In genomic region chr7:93332203-93332602, GRCm38 (mm10) we compare ENCODE assay signal across 26 mouse cellular contexts.
"Had no signal": no experiment of that assay in that cellular context is flagged by ENCODE, and none has a peak within 500 bp of the region (broad histone marks: within the 10 kb centered on the region; RNA-seq: fewer than 3 reads in every experiment).

No protein-coding gene starts in this region.

- H3K4me2 ChIP-seq: heart, embryonic 11.5 days; heart, embryonic 13.5 days; heart, embryonic 15.5 days; hindbrain, embryonic 12.5 days; hindbrain, embryonic 14.5 days; intestine, embryonic 15.5 days; limb, embryonic 13.5 days; limb, embryonic 15.5 days; liver, embryonic 12.5 days had no signal

- ATAC-seq: hindbrain, embryonic 16.5 days; inflammation-experienced regulatory T-cells, adult 6 months; intestine, embryonic 15.5 days; intestine, postnatal 0 days; liver, embryonic 12.5 days had no signal

- H3K36me3 ChIP-seq: heart, embryonic 13.5 days; heart, embryonic 15.5 days; hindbrain, embryonic 10.5 days; hindbrain, embryonic 12.5 days; intestine, embryonic 15.5 days; limb, embryonic 13.5 days; limb, embryonic 15.5 days; liver, embryonic 12.5 days had no signal

- DNase-seq: gastrocnemius, postnatal 14 days; heart, adult 2 months; heart, postnatal 14 days; heart, postnatal 36 days; kidney, adult 18-20 months; kidney, adult 8-10 months; kidney, postnatal 10 days; kidney, postnatal 25 days; kidney, postnatal 4 days; layer of hippocampus, postnatal 36 days; left cerebral cortex, postnatal 4 days had no signal

- H3K4me1 ChIP-seq: heart, embryonic 13.5 days; heart, embryonic 15.5 days; hindbrain, embryonic 10.5 days; hindbrain, embryonic 12.5 days; intestine, embryonic 15.5 days; limb, embryonic 13.5 days; limb, embryonic 15.5 days; liver, embryonic 12.5 days had no signal

- H3K4me3 ChIP-seq: heart, adult 2 months; heart, embryonic 13.5 days; heart, embryonic 15.5 days; hindbrain, embryonic 10.5 days; hindbrain, embryonic 12.5 days; intestine, embryonic 15.5 days; layer of hippocampus, adult 2 months; limb, embryonic 13.5 days; limb, embryonic 15.5 days; liver, embryonic 12.5 days had no signal

- H3K9me3 ChIP-seq: heart, embryonic 13.5 days; heart, embryonic 15.5 days; hindbrain, embryonic 10.5 days; hindbrain, embryonic 12.5 days; intestine, embryonic 15.5 days; limb, embryonic 13.5 days; limb, embryonic 15.5 days; liver, embryonic 12.5 days had no signal

- H3K27me3 ChIP-seq: heart, embryonic 13.5 days; heart, embryonic 15.5 days; hindbrain, embryonic 12.5 days; intestine, embryonic 15.5 days; limb, embryonic 13.5 days; limb, embryonic 15.5 days; liver, embryonic 12.5 days had no signal

- H3K9ac ChIP-seq: heart, embryonic 13.5 days; heart, embryonic 15.5 days; hindbrain, embryonic 12.5 days; hindbrain, embryonic 14.5 days; intestine, embryonic 15.5 days; limb, embryonic 13.5 days; limb, embryonic 15.5 days; liver, embryonic 12.5 days; liver, embryonic 14.5 days had no signal

- H3K27ac ChIP-seq: heart, adult 2 months; heart, embryonic 13.5 days; heart, embryonic 15.5 days; hindbrain, embryonic 10.5 days; hindbrain, embryonic 12.5 days; hindbrain, embryonic 14.5 days; intestine, embryonic 15.5 days; limb, embryonic 13.5 days; limb, embryonic 15.5 days; liver, embryonic 12.5 days; liver, embryonic 14.5 days had no signal
